Comparison of ENCODE assay signal across 17 mouse cellular contexts in the genomic region with DNA sequence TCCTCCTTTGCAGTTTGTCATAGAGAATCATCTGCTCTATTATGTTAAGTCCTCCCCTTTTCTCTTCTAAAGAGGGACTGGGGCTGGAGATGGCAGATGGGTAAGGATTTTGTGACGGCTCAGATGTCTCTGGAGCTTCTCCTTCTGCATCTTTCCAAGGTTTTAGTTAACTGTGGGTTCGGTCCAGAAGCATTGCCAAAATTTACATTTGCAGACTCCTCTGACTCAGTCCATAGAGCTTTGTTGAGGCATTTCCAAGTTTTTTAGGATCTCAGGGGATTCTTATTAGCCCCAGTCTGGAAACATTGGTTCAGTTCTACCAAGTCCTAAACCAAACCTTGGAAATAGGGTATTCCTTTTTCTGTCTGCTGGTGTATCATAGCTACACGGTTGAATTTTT. TPM values are rescaled to one million over a fixed set of nuclear protein-coding genes. Genes with fewer than 3 reads are reported as not detected.
DNase-seq lines count a peak whose midpoint lies in the region; ATAC-seq and TF ChIP-seq lines count a peak whose summit lies in the region.
"Had no signal": no experiment of that assay in that cellular context is flagged by ENCODE, and none has a peak within 500 bp of the region (broad histone marks: within the 10 kb centered on the region; RNA-seq: fewer than 3 reads in every experiment).

No protein-coding gene starts in this region.

- DNase-seq in cerebellum, adult 9-10 months: peak; percentile 37
- no peak for DNase-seq in cerebellum, adult 8-10 months
- DNase-seq in gastrocnemius, adult 2 months: no peak
- DNase-seq in gastrocnemius, adult 8-10 months (ENCODE audit: low spot score in 2 of 2): no peak
- DNase-seq in liver, postnatal 0 days: no peak
- no peak for DNase-seq in embryo, embryonic 10.5 days (ENCODE audit: low spot score)
- DNase-seq in spleen, postnatal 4 days (ENCODE audit: low spot score in 2 of 2): no peak
- DNase-seq: layer of hippocampus, postnatal 36 days had no signal

- no peak for ATAC-seq in liver, embryonic 15.5 days (ENCODE audit: insufficient read depth)
- no peak for ATAC-seq in liver, postnatal 0 days
- ATAC-seq: forebrain, embryonic 16.5 days; hindbrain, embryonic 16.5 days; intestine, embryonic 16.5 days had no signal

- H3K4me3 ChIP-seq in gastrocnemius, adult 2 months: peak overlapping the region; percentile 98; the same call in 1 of the 2 replicates
- no peak overlapping the region for H3K4me3 ChIP-seq in liver, embryonic 15.5 days (replicated peaks)
- no peak overlapping the region for H3K4me3 ChIP-seq in liver, postnatal 0 days (ENCODE audit: low read depth, low read length)
- H3K4me3 ChIP-seq: neural tube, embryonic 12.5 days had no signal

- 62% methylated on average over 3 of the region's 3 CpGs for WGBS in liver, embryonic 15.5 days (ENCODE audit: insufficient replicate concordance)
- 66% methylated on average over 3 of the region's 3 CpGs for WGBS in liver, postnatal 0 days (ENCODE audit: insufficient replicate concordance)

- peaks cover 26% of the 10 kb centered on the region for H3K4me1 ChIP-seq in liver, embryonic 15.5 days (replicated peaks)
- peaks cover 17% of the 10 kb centered on the region for H3K4me1 ChIP-seq in liver, postnatal 0 days (ENCODE audit: insufficient read depth)

- peaks cover 27% of the 10 kb centered on the region for H3K27me3 ChIP-seq in liver, embryonic 15.5 days
- H3K27me3 ChIP-seq in liver, postnatal 0 days (ENCODE audit: insufficient read depth, low read length): no peaks in the 10 kb centered on the region
- H3K27me3 ChIP-seq: heart, embryonic 12.5 days; lung, embryonic 15.5 days; neural tube, embryonic 12.5 days had no signal

- no peak for TF ChIP-seq EP300 in liver, postnatal 0 days (IDR thresholded peaks at IDR 0.05; ENCODE audit: low read depth)

- no peak overlapping the region for H3K9ac ChIP-seq in liver, embryonic 15.5 days
- no peak overlapping the region for H3K9ac ChIP-seq in liver, postnatal 0 days (replicated peaks)
- H3K9ac ChIP-seq: heart, embryonic 12.5 days; liver, embryonic 14.5 days; lung, embryonic 15.5 days; neural tube, embryonic 12.5 days had no signal

- H3K36me3 ChIP-seq in liver, embryonic 15.5 days (replicated peaks): no peaks in the 10 kb centered on the region
- H3K36me3 ChIP-seq in liver, postnatal 0 days (replicated peaks; ENCODE audit: insufficient read depth, low read length): 0 out of 2 replicates have a peak, but pooled peaks cover 4% of the 10 kb centered on the region
- H3K36me3 ChIP-seq: heart, embryonic 12.5 days; lung, embryonic 15.5 days; neural tube, embryonic 12.5 days had no signal

- no peaks in the 10 kb centered on the region for H3K9me3 ChIP-seq in liver, embryonic 15.5 days (replicated peaks)
- no peaks in the 10 kb centered on the region for H3K9me3 ChIP-seq in liver, postnatal 0 days (ENCODE audit: low read length)
- H3K9me3 ChIP-seq: heart, embryonic 12.5 days; lung, embryonic 15.5 days; neural tube, embryonic 12.5 days had no signal

- no peak for TF ChIP-seq CTCF in gastrocnemius, adult 2 months (IDR thresholded peaks at IDR 0.05)
- TF ChIP-seq CTCF in liver, postnatal 0 days (IDR thresholded peaks at IDR 0.05; ENCODE audit: low read depth): no peak

- peak overlapping the region; percentile 94; the same call in 1 of the 2 replicates for H3K4me2 ChIP-seq in liver, embryonic 15.5 days
- H3K4me2 ChIP-seq in liver, postnatal 0 days (ENCODE audit: low read depth, low read length): no peak overlapping the region

- H3K27ac ChIP-seq in gastrocnemius, adult 2 months: peak overlapping the region; percentile 1; the same call in 1 of the 2 replicates
- H3K27ac ChIP-seq in liver, embryonic 15.5 days (replicated peaks): no peak overlapping the region
- H3K27ac ChIP-seq in liver, postnatal 0 days (ENCODE audit: low read depth): no peak overlapping the region
- H3K27ac ChIP-seq: kidney, postnatal 0 days; liver, embryonic 14.5 days; lung, embryonic 15.5 days; neural tube, embryonic 12.5 days had no signal

- intact Hi-C loops in gastrocnemius, adult 2 months (cut with DNase I): loop anchor here (5.0 kb wide), 3 partner anchors 46 to 526 kb away; no protein-coding TSS in a partner anchor

RNA-seq across cellular contexts. Expression of a gene that starts 1.5 kb away (rescaled TPM):
- 1 to 10 TPM; 6.9 to 8.8 TPM for total RNA-seq in gastrocnemius, adult 2 months (2021)
- total RNA-seq in gastrocnemius, adult 8-10 months (2022): 10 to 100 TPM in 3 of 4 experiments, 1 to 10 TPM in 1; 9.7 to 13.0 (median 11.2) TPM
- 7.2 and 8.5 TPM in 2 replicates for polyA plus RNA-seq in liver, embryonic 15.5 days (2015; fragmentation: Nextera tagmentation; extraction: Ambion mirVana)
- polyA plus RNA-seq in liver, postnatal 0 days (2015; fragmentation: Nextera tagmentation; extraction: Ambion mirVana): 5.5 and 6.6 TPM in 2 replicates
